7 mouse cellular contexts compared by ENCODE assay signal in the genomic region with DNA sequence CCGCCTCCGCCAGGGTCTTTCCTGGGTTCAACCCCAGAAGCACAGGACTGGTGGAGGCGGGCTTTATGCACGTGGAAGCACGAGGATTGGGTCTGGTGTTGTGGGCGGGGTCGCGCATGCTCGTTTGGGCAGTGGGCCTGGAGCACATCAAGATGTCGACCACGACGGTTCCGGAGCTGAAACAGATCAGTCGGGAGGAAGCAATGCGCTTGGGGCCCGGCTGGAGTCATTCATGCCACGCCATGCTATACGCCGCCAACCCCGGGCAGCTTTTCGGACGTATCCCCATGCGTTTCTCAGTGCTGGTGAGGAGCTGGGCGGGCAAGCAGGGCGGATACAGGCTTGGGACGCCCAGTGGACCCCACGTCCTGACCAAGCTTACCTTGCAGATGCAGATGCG. TPM values are rescaled to one million over a fixed set of nuclear protein-coding genes. Genes with fewer than 3 reads are reported as not detected.
DNase-seq lines count a peak whose midpoint lies in the region; ATAC-seq lines count a peak whose summit lies in the region.

No protein-coding gene starts in this region.

- H3K27ac ChIP-seq in embryonic facial prominence, embryonic 10.5 days (replicated peaks) = peak overlapping the region; percentile 88
- H3K27ac ChIP-seq in limb, embryonic 10.5 days = peak overlapping the region; percentile 88
- peak overlapping the region; percentile 88 for H3K27ac ChIP-seq in midbrain, embryonic 13.5 days

- peaks cover 19% of the 10 kb centered on the region for H3K4me1 ChIP-seq in embryonic facial prominence, embryonic 10.5 days
- peaks cover 17% of the 10 kb centered on the region for H3K4me1 ChIP-seq in limb, embryonic 10.5 days
- H3K4me1 ChIP-seq in midbrain, embryonic 13.5 days (replicated peaks) = peaks cover 19% of the 10 kb centered on the region

- DNase-seq in adrenal gland, postnatal 10 days = peak; percentile 98
- peak; percentile 97 for DNase-seq in embryonic facial prominence, embryonic 10.5 days (ENCODE audit: low spot score)
- DNase-seq in kidney, adult 11 months = peak; percentile 96
- DNase-seq in limb, embryonic 10.5 days (ENCODE audit: low spot score) = peak; percentile 96
- peak; percentile 85 for DNase-seq in spleen, adult 12 weeks (ENCODE audit: low spot score)

- peak overlapping the region; percentile 83 for H3K4me3 ChIP-seq in embryonic facial prominence, embryonic 10.5 days
- H3K4me3 ChIP-seq in limb, embryonic 10.5 days = peak overlapping the region; percentile 87
- peak overlapping the region; percentile 84 for H3K4me3 ChIP-seq in midbrain, embryonic 13.5 days (replicated peaks)

- H3K9ac ChIP-seq in midbrain, embryonic 13.5 days (replicated peaks) = peak overlapping the region; percentile 96

- peaks cover 83% of the 10 kb centered on the region for H3K36me3 ChIP-seq in embryonic facial prominence, embryonic 10.5 days (replicated peaks)
- H3K36me3 ChIP-seq in limb, embryonic 10.5 days = peaks cover 81% of the 10 kb centered on the region
- peaks cover 76% of the 10 kb centered on the region for H3K36me3 ChIP-seq in midbrain, embryonic 13.5 days

- H3K4me2 ChIP-seq in midbrain, embryonic 13.5 days (replicated peaks) = peak overlapping the region; percentile 98

- no peaks in the 10 kb centered on the region for H3K9me3 ChIP-seq in embryonic facial prominence, embryonic 10.5 days
- H3K9me3 ChIP-seq in limb, embryonic 10.5 days (replicated peaks) = no peaks in the 10 kb centered on the region
- H3K9me3 ChIP-seq in midbrain, embryonic 13.5 days = no peaks in the 10 kb centered on the region

- no peaks in the 10 kb centered on the region for H3K27me3 ChIP-seq in embryonic facial prominence, embryonic 10.5 days (replicated peaks; ENCODE audit: low read depth, poor library complexity, severe bottlenecking)
- H3K27me3 ChIP-seq in limb, embryonic 10.5 days (ENCODE audit: low read depth, poor library complexity, severe bottlenecking) = no peaks in the 10 kb centered on the region
- no peaks in the 10 kb centered on the region for H3K27me3 ChIP-seq in midbrain, embryonic 13.5 days

- ATAC-seq in granulocyte monocyte progenitor cell, adult 5-6 weeks (replicated peaks; ENCODE audit: poor library complexity, severe bottlenecking) = peak; percentile 91
- peak; percentile 97 for ATAC-seq in midbrain, embryonic 13.5 days

- WGBS in embryonic facial prominence, embryonic 10.5 days = 0% methylated on average over 28 of the region's 28 CpGs
- under 1% methylated on average over 28 of the region's 28 CpGs for WGBS in limb, embryonic 10.5 days
- under 1% methylated on average over 28 of the region's 28 CpGs for WGBS in midbrain, embryonic 13.5 days

RNA-seq across cellular contexts. Expression of a gene that starts 0.4 kb away (rescaled TPM):
- total RNA-seq in adrenal gland, postnatal 10 days (2021) = 10 to 100 TPM; 63.3 to 79.9 TPM
- polyA plus RNA-seq in embryonic facial prominence, embryonic 10.5 days (2016; fragmentation: Nextera tagmentation; extraction: Ambion mirVana) = 139 and 151 TPM in 2 replicates
- 45.1 and 51.5 TPM in 2 replicates for total RNA-seq in granulocyte monocyte progenitor cell, adult 5-6 weeks (2014; fragmentation: Nextera tagmentation)
- 13.2 and 15.8 TPM in 2 replicates for total RNA-seq in granulocyte monocyte progenitor cell, adult 5-6 weeks (2017)
- 156 and 167 TPM in 2 replicates for polyA plus RNA-seq in limb, embryonic 10.5 days (2016; fragmentation: Nextera tagmentation; extraction: Ambion mirVana)
- 130 and 131 TPM in 2 replicates for polyA plus RNA-seq in midbrain, embryonic 13.5 days (2015; fragmentation: Nextera tagmentation; extraction: Ambion mirVana)

RNA-seq across cellular contexts. Expression of a gene that starts 25.0 kb away (rescaled TPM):
- 10 to 100 TPM; 30.3 to 41.9 TPM for total RNA-seq in adrenal gland, postnatal 10 days (2021)
- 45.3 and 45.8 TPM in 2 replicates for polyA plus RNA-seq in embryonic facial prominence, embryonic 10.5 days (2016; fragmentation: Nextera tagmentation; extraction: Ambion mirVana)
- 34.2 and 72.9 TPM in 2 replicates for total RNA-seq in granulocyte monocyte progenitor cell, adult 5-6 weeks (2014; fragmentation: Nextera tagmentation)
- 19.3 and 34.8 TPM in 2 replicates for total RNA-seq in granulocyte monocyte progenitor cell, adult 5-6 weeks (2017)
- 43.6 and 55.6 TPM in 2 replicates for polyA plus RNA-seq in limb, embryonic 10.5 days (2016; fragmentation: Nextera tagmentation; extraction: Ambion mirVana)
- polyA plus RNA-seq in midbrain, embryonic 13.5 days (2015; fragmentation: Nextera tagmentation; extraction: Ambion mirVana) = 79.1 and 85.4 TPM in 2 replicates

RNA-seq across cellular contexts. Expression of a gene that starts 52.9 kb away (rescaled TPM):
- total RNA-seq in adrenal gland, postnatal 10 days (2021) = 100 to 1,000 TPM in 1 of 2 experiments, 10 to 100 TPM in 1; 88.0 to 106 TPM
- polyA plus RNA-seq in embryonic facial prominence, embryonic 10.5 days (2016; fragmentation: Nextera tagmentation; extraction: Ambion mirVana) = 64.9 and 72.0 TPM in 2 replicates
- total RNA-seq in granulocyte monocyte progenitor cell, adult 5-6 weeks (2014; fragmentation: Nextera tagmentation) = 28.3 and 33.5 TPM in 2 replicates
- total RNA-seq in granulocyte monocyte progenitor cell, adult 5-6 weeks (2017) = 16.6 and 21.6 TPM in 2 replicates
- polyA plus RNA-seq in limb, embryonic 10.5 days (2016; fragmentation: Nextera tagmentation; extraction: Ambion mirVana) = 68.0 and 84.5 TPM in 2 replicates
- polyA plus RNA-seq in midbrain, embryonic 13.5 days (2015; fragmentation: Nextera tagmentation; extraction: Ambion mirVana) = 100 and 101 TPM in 2 replicates

RNA-seq across cellular contexts. Expression of a gene that starts 58.7 kb away (rescaled TPM):
- not detected for total RNA-seq in adrenal gland, postnatal 10 days (2021)
- not detected in 2 replicates for polyA plus RNA-seq in embryonic facial prominence, embryonic 10.5 days (2016; fragmentation: Nextera tagmentation; extraction: Ambion mirVana)
- total RNA-seq in granulocyte monocyte progenitor cell, adult 5-6 weeks (2014; fragmentation: Nextera tagmentation) = not detected in 2 replicates
- total RNA-seq in granulocyte monocyte progenitor cell, adult 5-6 weeks (2017) = not detected in 2 replicates
- not detected in 2 replicates for polyA plus RNA-seq in limb, embryonic 10.5 days (2016; fragmentation: Nextera tagmentation; extraction: Ambion mirVana)
- not detected in 2 replicates for polyA plus RNA-seq in midbrain, embryonic 13.5 days (2015; fragmentation: Nextera tagmentation; extraction: Ambion mirVana)

RNA-seq across cellular contexts. Expression of a gene that starts 58.9 kb away (rescaled TPM):
- 10 to 100 TPM; 29.2 to 31.3 TPM for total RNA-seq in adrenal gland, postnatal 10 days (2021)
- polyA plus RNA-seq in embryonic facial prominence, embryonic 10.5 days (2016; fragmentation: Nextera tagmentation; extraction: Ambion mirVana) = 44.0 and 46.2 TPM in 2 replicates
- 37.0 and 39.8 TPM in 2 replicates for total RNA-seq in granulocyte monocyte progenitor cell, adult 5-6 weeks (2014; fragmentation: Nextera tagmentation)
- total RNA-seq in granulocyte monocyte progenitor cell, adult 5-6 weeks (2017) = 11.4 and 14.1 TPM in 2 replicates
- polyA plus RNA-seq in limb, embryonic 10.5 days (2016; fragmentation: Nextera tagmentation; extraction: Ambion mirVana) = 43.6 and 43.8 TPM in 2 replicates
- polyA plus RNA-seq in midbrain, embryonic 13.5 days (2015; fragmentation: Nextera tagmentation; extraction: Ambion mirVana) = 45.8 and 46.2 TPM in 2 replicates

Comparison
In these comparisons a context has a peak if more than half of its experiments do, and no peak if none do; other contexts are left out.
1. Peak in every context shown above with its lines: DNase-seq, ATAC-seq, H3K4me3 ChIP-seq and H3K27ac ChIP-seq.